Comparison of ENCODE assay signal across 8 mouse cellular contexts in the genomic region with DNA sequence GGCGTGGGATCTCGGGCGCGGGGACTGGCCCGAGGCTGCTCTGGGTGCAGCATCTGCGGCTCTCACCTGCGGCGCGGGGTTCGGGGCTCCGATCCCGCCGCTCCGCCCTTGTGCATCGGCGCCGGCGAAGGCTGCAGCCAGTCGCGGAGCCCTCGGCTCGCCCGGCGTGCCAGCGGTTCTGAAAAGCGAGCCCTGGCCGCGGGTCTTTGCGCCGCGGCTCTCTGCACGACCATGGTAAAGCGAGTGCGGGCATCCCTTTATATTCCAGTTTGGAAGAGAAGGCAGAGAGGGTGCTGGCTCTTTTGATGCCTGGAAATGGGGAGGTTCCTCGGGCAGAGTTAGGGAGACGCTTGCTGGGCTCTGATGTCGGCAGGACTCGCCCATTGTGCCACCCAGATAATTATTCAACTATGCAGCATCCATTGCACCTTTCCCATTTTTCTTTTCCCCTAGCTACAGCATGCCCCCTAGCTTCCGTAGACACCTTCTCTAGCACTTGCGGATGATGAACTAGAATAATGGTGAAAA. TPM values are rescaled to one million over a fixed set of nuclear protein-coding genes. Genes with fewer than 3 reads are reported as not detected.
DNase-seq lines count a peak whose midpoint lies in the region; ATAC-seq and TF ChIP-seq lines count a peak whose summit lies in the region.

No protein-coding gene starts in this region.

- H3K9me3 ChIP-seq in forebrain, postnatal 0 days (ENCODE audit: low read length) = no peaks in the 10 kb centered on the region
- no peaks in the 10 kb centered on the region for H3K9me3 ChIP-seq in hindbrain, postnatal 0 days (ENCODE audit: low read length)
- H3K9me3 ChIP-seq in midbrain, embryonic 10.5 days (replicated peaks) = no peaks in the 10 kb centered on the region

- intact Hi-C loops in left cerebral cortex, postnatal 10 days (cut with DNase I) = loop anchor here (2.0 to 10.0 kb wide), 4 partner anchors 42 to 234 kb away; a partner anchor contains a TSS

- H3K27me3 ChIP-seq in forebrain, postnatal 0 days (ENCODE audit: insufficient read depth, low read length) = no peaks in the 10 kb centered on the region
- H3K27me3 ChIP-seq in hindbrain, postnatal 0 days (ENCODE audit: insufficient read depth, low read length) = no peaks in the 10 kb centered on the region
- no peaks in the 10 kb centered on the region for H3K27me3 ChIP-seq in midbrain, embryonic 10.5 days (ENCODE audit: low read depth, poor library complexity, severe bottlenecking)

- peak overlapping the region; percentile 93 for H3K9ac ChIP-seq in forebrain, postnatal 0 days
- peak overlapping the region; percentile 95 for H3K9ac ChIP-seq in hindbrain, postnatal 0 days (replicated peaks; ENCODE audit: low read length)

- H3K4me2 ChIP-seq in forebrain, postnatal 0 days (ENCODE audit: low read depth) = peak overlapping the region; percentile 52
- H3K4me2 ChIP-seq in hindbrain, postnatal 0 days (ENCODE audit: low read depth, low read length) = peak overlapping the region; percentile 74

- WGBS in forebrain, postnatal 0 days = under 1% methylated on average over 40 of the region's 40 CpGs
- under 1% methylated on average over 40 of the region's 40 CpGs for WGBS in hindbrain, postnatal 0 days
- 0% methylated on average over 40 of the region's 40 CpGs for WGBS in midbrain, embryonic 10.5 days

- H3K4me3 ChIP-seq in forebrain, postnatal 0 days (ENCODE audit: low read depth, low read length) = peak overlapping the region; percentile 90
- peak overlapping the region; percentile 93 for H3K4me3 ChIP-seq in hindbrain, postnatal 0 days (ENCODE audit: low read length)
- H3K4me3 ChIP-seq in midbrain, embryonic 10.5 days = peak overlapping the region; percentile 85

- TF ChIP-seq CTCF in forebrain, postnatal 0 days (IDR thresholded peaks at IDR 0.05; ENCODE audit: low read depth) = peak; percentile 76
- peak; percentile 77 for TF ChIP-seq CTCF in hindbrain, postnatal 0 days (IDR thresholded peaks at IDR 0.05; ENCODE audit: low read depth)

- no peaks in the 10 kb centered on the region for H3K36me3 ChIP-seq in forebrain, postnatal 0 days (ENCODE audit: insufficient read depth)
- H3K36me3 ChIP-seq in hindbrain, postnatal 0 days (ENCODE audit: insufficient read depth, low read length) = no peaks in the 10 kb centered on the region
- 0 out of 2 replicates have a peak, but pooled peaks cover 8% of the 10 kb centered on the region for H3K36me3 ChIP-seq in midbrain, embryonic 10.5 days

- DNase-seq in R1 (ENCODE audit: low read depth, low spot score) = peak; percentile 63
- peak; percentile 74 for DNase-seq in cerebellum, adult 11-12 months
- DNase-seq in forebrain, postnatal 0 days = peak; percentile 74
- peak; percentile 77 for DNase-seq in hindbrain, postnatal 0 days (ENCODE audit: low spot score)
- DNase-seq in left cerebral cortex, postnatal 10 days (ENCODE audit: extremely low spot score in 1 of 2, low spot score in 2 of 2) = peak; percentile 27 to 57
- DNase-seq in midbrain, embryonic 10.5 days (ENCODE audit: low spot score) = peak; percentile 71
- DNase-seq in right cerebral cortex, postnatal 4 days = peak; percentile 43

- H3K4me1 ChIP-seq in forebrain, postnatal 0 days (ENCODE audit: insufficient read depth) = peaks cover 15% of the 10 kb centered on the region
- peaks cover 5% of the 10 kb centered on the region; the same call in 1 of the 2 replicates for H3K4me1 ChIP-seq in hindbrain, postnatal 0 days (ENCODE audit: insufficient read depth, low read length)
- H3K4me1 ChIP-seq in midbrain, embryonic 10.5 days = peaks cover 38% of the 10 kb centered on the region

- peak overlapping the region; percentile 99 for H3K27ac ChIP-seq in forebrain, postnatal 0 days (ENCODE audit: low read depth, low read length)
- peak overlapping the region; percentile 99 for H3K27ac ChIP-seq in hindbrain, postnatal 0 days
- H3K27ac ChIP-seq in midbrain, embryonic 10.5 days (replicated peaks) = peak overlapping the region; percentile 99

- ATAC-seq in forebrain, postnatal 0 days = peak; percentile 8; the same call in 1 of the 2 replicates
- peak; percentile 10; the same call in 1 of the 2 replicates for ATAC-seq in hindbrain, postnatal 0 days
- ATAC-seq in megakaryocyte-erythroid progenitor cell, adult 5-6 weeks (replicated peaks; ENCODE audit: low FRiP score, low TSS enrichment, poor library complexity, severe bottlenecking) = no peak

RNA-seq across cellular contexts. Expression of a gene that starts 1.1 kb away (rescaled TPM):
- 24.4 and 31.0 TPM in 2 replicates for total RNA-seq in forebrain, postnatal 0 days (2014; rRNA removed)
- 182 and 197 TPM in 2 replicates for polyA plus RNA-seq in forebrain, postnatal 0 days (2015; fragmentation: Nextera tagmentation; extraction: Ambion mirVana)
- 25.5 and 25.7 TPM in 2 replicates for total RNA-seq in hindbrain, postnatal 0 days (2014; rRNA removed)
- 94.3 and 104 TPM in 2 replicates for polyA plus RNA-seq in hindbrain, postnatal 0 days (2015; fragmentation: Nextera tagmentation; extraction: Ambion mirVana)
- total RNA-seq in left cerebral cortex, postnatal 10 days (2021) = 100 to 1,000 TPM; 303 to 306 TPM
- 52.9 and 61.0 TPM in 2 replicates for polyA plus RNA-seq in midbrain, embryonic 10.5 days (2016; fragmentation: Nextera tagmentation; extraction: Ambion mirVana)
- not detected in 2 replicates for total RNA-seq in megakaryocyte-erythroid progenitor cell, adult 5-6 weeks (2014; fragmentation: Nextera tagmentation)
- not detected in 2 replicates for total RNA-seq in megakaryocyte-erythroid progenitor cell, adult 5-6 weeks (2017)

RNA-seq across cellular contexts. Expression of a gene that starts 1.2 kb away (rescaled TPM):
- 20.6 and 26.5 TPM in 2 replicates for total RNA-seq in forebrain, postnatal 0 days (2014; rRNA removed)
- 11.0 and 15.5 TPM in 2 replicates for polyA plus RNA-seq in forebrain, postnatal 0 days (2015; fragmentation: Nextera tagmentation; extraction: Ambion mirVana)
- 15.7 and 17.5 TPM in 2 replicates for total RNA-seq in hindbrain, postnatal 0 days (2014; rRNA removed)
- 13.4 and 16.0 TPM in 2 replicates for polyA plus RNA-seq in hindbrain, postnatal 0 days (2015; fragmentation: Nextera tagmentation; extraction: Ambion mirVana)
- 10 to 100 TPM; 31.4 to 36.6 TPM for total RNA-seq in left cerebral cortex, postnatal 10 days (2021)
- 34.1 and 34.8 TPM in 2 replicates for polyA plus RNA-seq in midbrain, embryonic 10.5 days (2016; fragmentation: Nextera tagmentation; extraction: Ambion mirVana)
- 43.9 and 45.7 TPM in 2 replicates for total RNA-seq in megakaryocyte-erythroid progenitor cell, adult 5-6 weeks (2014; fragmentation: Nextera tagmentation)
- total RNA-seq in megakaryocyte-erythroid progenitor cell, adult 5-6 weeks (2017) = 26.6 and 26.9 TPM in 2 replicates

Comparison
In these comparisons a context has a peak if more than half of its experiments do, and no peak if none do; other contexts are left out.
1. RNA of a gene that starts 1.1 kb away (total RNA-seq): 303 to 306 TPM in left cerebral cortex, postnatal 10 days, 24.4 to 31.0 TPM in forebrain, postnatal 0 days and 25.5 to 25.7 TPM in hindbrain, postnatal 0 days; not detected in megakaryocyte-erythroid progenitor cell, adult 5-6 weeks; every median in the first group is over 10 times any median in the second.
2. Peak in every context shown above with its lines, with median percentiles within 50 percentile points of each other: DNase-seq, H3K27ac ChIP-seq and H3K4me3 ChIP-seq.